Mouse (Mus musculus): ENCODE measurements around the gene Dpp4.

DNA sequence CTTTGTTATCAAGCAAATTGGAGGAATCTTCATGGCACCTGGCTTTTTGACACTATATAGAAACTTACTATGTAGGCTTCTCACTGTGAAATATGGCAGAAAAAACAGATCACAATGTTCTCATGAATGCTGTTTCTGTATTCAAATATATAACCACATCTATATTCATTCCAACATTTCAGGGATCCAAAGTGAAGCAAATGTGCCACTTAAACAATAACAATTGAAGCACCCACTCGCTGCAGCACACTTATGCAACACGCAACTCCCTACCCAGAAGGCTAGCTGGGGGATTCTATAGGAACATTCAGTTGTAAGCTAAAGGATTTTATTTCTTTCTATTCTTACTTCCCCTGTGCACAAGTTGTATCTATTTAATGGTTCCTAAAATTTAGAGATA, 110.3 kb downstream of the Dpp4 start:
- TF ChIP-seq CTCF (IDR thresholded peaks at IDR 0.05; ENCODE audit: borderline replicate concordance, control insufficient read depth, extremely low read depth, insufficient read depth, low read length, poor library complexity) (no peak), POLR2A (IDR thresholded peaks at IDR 0.05; ENCODE audit: control insufficient read depth, extremely low read depth, insufficient read depth, low read length, poor library complexity) (no peak)

Measured in thymus, adult 2 months (tissue).